In the genomic region with DNA sequence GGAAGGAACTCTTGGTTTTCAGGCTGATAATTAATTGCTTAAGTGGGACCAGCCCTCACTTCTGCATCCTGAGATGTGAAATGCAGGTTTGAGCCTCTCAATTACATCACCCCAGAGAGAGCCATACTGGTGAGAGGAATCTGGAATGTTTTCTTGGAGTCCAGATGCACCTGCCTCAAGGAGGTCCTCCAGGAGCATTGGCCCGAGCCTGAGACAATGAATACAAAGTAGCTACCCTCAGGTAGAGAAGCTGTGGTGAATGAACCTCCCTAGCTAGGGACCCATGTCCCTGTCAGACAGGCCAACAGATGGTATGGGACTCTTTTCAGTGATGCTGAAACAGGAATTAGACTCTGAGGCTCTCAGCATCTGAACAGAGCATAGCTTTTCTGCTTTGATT, we compare ENCODE assay signal across 18 mouse cellular contexts.
DNase-seq lines count a peak whose midpoint lies in the region.
"Had no signal": no experiment of that assay in that cellular context is flagged by ENCODE, and none has a peak within 500 bp of the region (broad histone marks: within the 10 kb centered on the region; RNA-seq: fewer than 3 reads in every experiment).

No protein-coding gene starts in this region.

- intact Hi-C loops in heart, postnatal 14 days (cut with DNase I), result no loop called here

- DNase-seq in heart, adult 11 months, result peak; percentile 71
- DNase-seq in heart, postnatal 14 days, result no peak
- DNase-seq in testis, postnatal 14 days (ENCODE audit: low spot score), result peak; percentile 56
- DNase-seq in testis, postnatal 10 days (ENCODE audit: low spot score), result no peak
- DNase-seq in A20 (ENCODE audit: low read depth, low spot score), result peak; percentile 27
- DNase-seq in adrenal gland, adult 18-20 months (ENCODE audit: low spot score in 2 of 2), result no peak
- DNase-seq: adrenal gland, adult 2 months; adrenal gland, adult 8-10 months; adrenal gland, postnatal 10 days; adrenal gland, postnatal 14 days; adrenal gland, postnatal 25 days; adrenal gland, postnatal 36 days; B cell, adult 2 months; cerebellum, adult 11 months; cerebellum, adult 11-12 months; cerebellum, adult 18-20 months; cerebellum, adult 2 months; cerebellum, adult 8-10 months had no signal

Comparison
In these comparisons a context has a peak if more than half of its experiments do, and no peak if none do; other contexts are left out.
1. DNase-seq: peak in heart, adult 11 months (single experiment), testis, postnatal 14 days (single experiment) and A20 (single experiment); none in heart, postnatal 14 days (0 of 2), testis, postnatal 10 days (single experiment) and adrenal gland, adult 18-20 months (0 of 2).